Mouse (Mus musculus): ENCODE measurements around the gene Rtn4rl2.
A peak's percentile ranks its signal among the peaks of the same experiment; 100 is the strongest.

The Rtn4rl2 gene

GRCm38 (mm10) chr2:84885084-84886055 is 1.1 kb downstream of the Rtn4rl2 start:
- peak; percentile 44 for DNase-seq (ENCODE audit: low spot score)

GRCm38 (mm10) chr2:84884611-84885010 is 1.9 kb downstream of the Rtn4rl2 start:
- DNase-seq (ENCODE audit: low spot score) = no peak

- no peak for DNase-seq (ENCODE audit: low spot score)
Measured at GRCm38 (mm10) chr2:84883942-84884341, 2.6 kb downstream of the Rtn4rl2 start.

DNA sequence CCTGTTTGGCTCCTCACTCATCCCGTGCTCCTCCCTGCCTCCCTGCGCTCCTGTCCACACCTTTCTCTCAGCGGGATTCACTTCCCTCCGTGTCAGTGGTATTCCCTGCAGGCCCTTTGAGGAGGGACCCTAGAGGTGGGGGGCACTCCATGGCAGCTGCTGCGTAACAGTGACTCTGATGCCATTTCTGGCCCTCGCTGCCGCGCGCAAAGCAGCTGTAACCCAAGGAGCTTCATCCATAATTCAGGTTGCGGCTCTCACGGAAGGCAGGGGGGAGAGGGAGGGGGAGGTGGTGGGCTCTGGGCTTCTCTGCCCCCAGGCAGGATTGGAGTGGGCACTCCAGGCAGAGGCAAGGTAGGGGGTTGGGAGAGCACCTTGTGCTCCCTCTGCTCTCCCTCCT is 3.0 kb downstream of the Rtn4rl2 start:
- peak; percentile 61 for DNase-seq (ENCODE audit: low spot score)

DNA sequence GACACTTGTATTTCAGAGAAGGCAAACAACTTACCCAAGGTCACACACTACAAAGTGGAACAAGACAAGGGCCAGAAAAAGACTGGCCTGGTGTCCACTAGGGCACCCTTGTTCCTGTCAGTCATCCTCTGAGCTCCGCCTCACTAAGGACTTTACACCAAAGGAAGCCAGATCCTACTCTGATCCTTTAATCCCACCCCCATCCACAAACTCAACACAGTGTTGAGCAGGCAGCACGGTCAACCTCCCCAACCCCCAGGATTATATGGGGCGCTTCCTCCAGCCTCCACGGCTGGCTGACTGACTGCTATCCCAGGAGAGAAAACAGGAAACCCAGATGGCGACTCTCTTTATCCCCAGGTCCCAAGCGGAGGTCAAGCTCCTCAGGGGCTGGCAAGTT is 3.4 kb downstream of the Rtn4rl2 start:
- peak; percentile 54 for DNase-seq (ENCODE audit: low spot score)

- peak; percentile 32 for DNase-seq (ENCODE audit: low spot score)
Measured at GRCm38 (mm10) chr2:84882606-84883005, 3.9 kb downstream of the Rtn4rl2 start.

- DNase-seq (ENCODE audit: low spot score) = no peak
Measured at GRCm38 (mm10) chr2:84880590-84880989, 5.9 kb downstream of the Rtn4rl2 start.

- no peak for DNase-seq (ENCODE audit: low spot score)
Measured at GRCm38 (mm10) chr2:84875842-84876241, 10.7 kb downstream of the Rtn4rl2 start.

DNA sequence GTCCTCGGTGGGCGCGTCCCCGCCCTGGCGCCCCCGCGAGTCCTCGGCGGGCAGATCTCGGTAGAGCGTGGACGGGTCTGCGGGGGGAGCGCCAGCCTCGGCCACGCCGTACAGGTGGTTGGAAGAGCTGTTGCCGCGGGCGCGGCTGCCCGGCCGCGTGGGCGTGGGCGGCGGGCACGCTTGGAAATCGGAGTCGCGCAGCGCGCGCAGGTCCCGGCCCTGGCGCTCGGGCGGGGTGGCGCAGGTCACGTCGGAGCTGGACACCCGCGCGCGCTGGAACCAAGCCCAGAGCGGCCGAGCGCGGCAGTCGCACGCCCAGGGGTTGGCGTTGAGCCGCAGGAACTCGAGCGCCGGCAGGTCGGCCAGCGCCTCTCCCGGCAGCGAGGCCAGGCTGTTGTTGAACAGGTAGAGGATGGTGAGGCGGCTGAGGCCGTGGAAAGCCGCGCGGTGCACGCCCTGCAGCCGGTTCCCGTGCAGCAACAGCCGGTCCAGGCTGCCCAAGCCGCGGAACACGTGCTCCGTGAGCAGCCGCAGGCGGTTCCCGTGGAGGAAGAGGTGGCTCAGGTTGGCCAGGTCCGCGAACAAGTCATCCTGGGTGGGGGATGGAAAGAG is 14.3 kb downstream of the Rtn4rl2 start:
- peak; percentile 42 for DNase-seq (ENCODE audit: low spot score)

GRCm38 (mm10) chr2:84870623-84871160 is 15.8 kb downstream of the Rtn4rl2 start:
- DNase-seq (ENCODE audit: low spot score) = peak; percentile 62

DNA sequence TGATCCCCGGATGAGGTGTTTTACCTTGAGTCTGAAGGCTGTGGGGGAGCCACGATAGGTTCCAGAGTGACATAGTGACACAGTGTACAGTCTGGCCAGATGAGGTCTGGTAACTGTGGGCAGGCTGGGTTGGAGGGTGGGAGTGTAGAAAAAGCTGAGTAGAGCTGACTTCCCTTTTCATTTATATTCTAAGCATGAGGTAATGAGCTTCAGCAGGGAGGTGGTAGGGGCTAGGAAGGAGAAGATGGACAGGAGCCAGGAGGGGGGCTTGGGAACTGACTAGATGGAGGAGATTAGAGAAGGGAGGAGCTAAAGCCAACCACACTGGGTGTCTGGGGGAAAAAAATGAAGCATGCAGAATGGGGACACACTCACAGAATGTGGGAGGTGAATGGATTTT is 17.5 kb downstream of the Rtn4rl2 start:
- no peak for DNase-seq (ENCODE audit: low spot score)

GRCm38 (mm10) chr2:84868521-84868943 is 18.0 kb downstream of the Rtn4rl2 start:
- DNase-seq (ENCODE audit: low spot score) = peak; percentile 78

GRCm38 (mm10) chr2:84865616-84866571 is 20.6 kb downstream of the Rtn4rl2 start:
- DNase-seq (ENCODE audit: low spot score) = peak; percentile 78

DNA sequence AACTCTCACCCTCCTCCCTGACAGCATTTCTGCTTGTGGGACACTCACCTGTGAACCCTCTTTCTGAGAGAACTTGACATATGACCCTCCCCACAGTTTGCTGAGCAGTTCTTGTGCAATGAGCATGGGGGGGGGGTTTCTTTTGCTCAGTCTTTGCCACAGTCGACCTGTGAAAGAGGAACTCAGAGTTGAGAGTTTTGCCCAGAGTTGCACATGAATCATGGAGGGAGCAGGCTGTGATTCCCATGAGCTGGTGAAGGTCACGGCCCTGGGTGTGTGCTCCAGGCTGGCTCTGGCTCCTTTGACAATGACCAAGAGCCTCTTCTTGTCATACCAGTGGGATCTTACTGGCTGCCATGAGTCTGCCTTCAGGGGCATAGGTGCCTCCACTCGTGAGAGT is 24.3 kb downstream of the Rtn4rl2 start:
- no peak for DNase-seq (ENCODE audit: low spot score)

- DNase-seq (ENCODE audit: low spot score) = no peak
Measured at GRCm38 (mm10) chr2:84861430-84861829, 25.1 kb downstream of the Rtn4rl2 start.

DNA sequence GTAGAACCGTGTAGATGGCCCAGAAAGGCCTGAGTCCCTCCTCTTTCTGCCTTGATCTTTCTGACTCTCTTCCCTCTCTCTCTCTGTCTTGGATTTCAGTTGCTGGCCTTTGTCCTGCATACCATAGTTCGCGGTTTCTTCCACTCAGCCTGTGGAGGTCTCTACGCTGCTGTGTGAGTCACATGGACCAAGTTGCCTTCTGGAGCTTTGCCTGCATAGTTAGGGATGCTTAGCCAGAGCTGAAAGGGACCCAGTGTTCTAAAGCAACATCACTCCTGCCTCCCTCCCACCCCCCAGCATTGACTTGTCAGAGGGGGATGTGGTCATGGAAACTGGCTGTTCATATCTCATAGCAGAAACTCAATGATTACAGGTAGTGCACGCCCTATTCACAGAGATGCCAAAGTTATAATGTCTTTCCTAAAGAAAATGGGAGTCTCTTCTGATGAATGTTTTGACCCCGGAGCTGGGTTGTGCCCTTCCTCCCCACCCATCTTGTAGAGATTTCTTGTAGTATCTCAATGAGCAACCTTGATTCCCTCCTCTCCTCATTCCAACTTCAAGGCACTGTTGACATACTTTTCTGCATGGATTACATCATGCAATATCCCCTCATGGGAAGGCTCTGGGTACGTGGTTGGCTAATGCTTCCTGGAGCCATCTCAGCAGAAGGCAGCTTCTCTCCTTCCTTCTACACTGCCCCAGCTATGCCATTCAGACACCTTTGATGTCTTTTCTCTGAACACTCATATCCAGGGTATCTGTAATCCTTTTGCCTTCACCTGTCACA is 26.3 kb downstream of the Rtn4rl2 start:
- DNase-seq (ENCODE audit: low spot score) = no peak

DNA sequence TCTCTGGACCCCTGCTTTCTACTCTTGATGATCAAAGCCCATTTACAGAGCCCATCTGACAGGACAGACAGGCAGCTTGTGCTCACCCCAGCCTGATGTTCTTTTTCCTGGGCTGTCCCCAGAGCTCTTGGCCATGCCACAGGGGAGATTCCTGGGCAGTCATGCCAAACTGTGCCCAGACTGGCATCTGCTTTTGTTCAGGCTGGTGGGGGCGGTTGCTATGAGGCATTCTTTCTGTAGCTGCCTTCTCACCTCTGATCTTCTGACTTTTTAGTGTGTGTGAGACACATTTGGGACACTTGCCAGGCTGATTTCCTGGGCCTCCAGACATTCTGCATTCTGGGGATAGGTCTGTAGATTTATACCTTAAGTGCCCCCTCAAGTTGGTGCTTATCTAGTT is 28.0 kb downstream of the Rtn4rl2 start:
- DNase-seq (ENCODE audit: low spot score) = no peak

GRCm38 (mm10) chr2:84855732-84856131 is 30.8 kb downstream of the Rtn4rl2 start:
- DNase-seq (ENCODE audit: low spot score) = peak; percentile 75

- peak; percentile 65 for DNase-seq (ENCODE audit: low spot score)
Measured at GRCm38 (mm10) chr2:84851130-84852040, 35.1 kb downstream of the Rtn4rl2 start.
